Mouse (Mus musculus) embryonic facial prominence, embryonic 12.5 days (tissue): Measurements from ENCODE around the gene Gm38392. TPM values are rescaled to one million over a fixed set of nuclear protein-coding genes. Genes with fewer than 3 reads are reported as not detected.

Source experiments
- ATAC-seq: fragments of 200-750 bp; cut with Nextera tagmentation; 2 replicates; pipeline ENCODE4 v1.8.0; 2017; ENCODE audit not compliant: insufficient number of reproducible peaks, insufficient read depth, low FRiP score, low TSS enrichment
- H3K27ac ChIP-seq: fragments of 300-500 bp; sonication (generic); 2 replicates; pipeline ENCODE4 v1.5.1; 2016; ENCODE audit warnings: mild to moderate bottlenecking
- H3K27me3 ChIP-seq: fragments of 300-500 bp; sonication (generic); 2 replicates; pipeline ENCODE4 v1.6.1; 2016; ENCODE audit warnings: mild to moderate bottlenecking, moderate library complexity
- H3K36me3 ChIP-seq: fragments of 300-500 bp; sonication (generic); 2 replicates; pipeline ENCODE4 v1.6.1; 2016; ENCODE audit warnings: mild to moderate bottlenecking
- H3K4me1 ChIP-seq: fragments of 300-500 bp; sonication (generic); 2 replicates; pipeline ENCODE4 v1.6.1; 2016
- H3K4me2 ChIP-seq: fragments of 300-500 bp; sonication (generic); replicated peaks from 2 replicates; pipeline ENCODE4 v1.6.1; 2016; ENCODE audit warnings: mild to moderate bottlenecking, moderate library complexity
- H3K4me3 ChIP-seq: fragments of 300-500 bp; sonication (generic); 2 replicates; pipeline ENCODE4 v1.5.1; 2016; ENCODE audit warnings: mild to moderate bottlenecking
- H3K9ac ChIP-seq: fragments of 300-500 bp; sonication (generic); 2 replicates; pipeline ENCODE4 v1.6.1; 2016; ENCODE audit warnings: mild to moderate bottlenecking, moderate library complexity
- H3K9me3 ChIP-seq: fragments of 300-500 bp; sonication (generic); 2 replicates; pipeline ENCODE4 v1.6.1; 2016; ENCODE audit warnings: mild to moderate bottlenecking, moderate library complexity
- WGBS: fragments of 180-500 bp; shearing (Covaris S2); methylation state at CpG from one replicate; pipeline ENCODE4 v1.1.7; 2016; 5-methylcytosine and 5-hydroxymethylcytosine counted together
- polyA plus RNA-seq: library from polyadenylated mRNA; unstranded; fragments of >200 nt; fragmentation: Nextera tagmentation; extraction: Ambion mirVana; gene quantifications from 2 replicates; pipeline ENCODE4 v1.2.1, GENCODE M21; 2016

Gm38392 gene
- polyA plus RNA-seq, 1 experiment from 2014 or later = not detected

DNA sequence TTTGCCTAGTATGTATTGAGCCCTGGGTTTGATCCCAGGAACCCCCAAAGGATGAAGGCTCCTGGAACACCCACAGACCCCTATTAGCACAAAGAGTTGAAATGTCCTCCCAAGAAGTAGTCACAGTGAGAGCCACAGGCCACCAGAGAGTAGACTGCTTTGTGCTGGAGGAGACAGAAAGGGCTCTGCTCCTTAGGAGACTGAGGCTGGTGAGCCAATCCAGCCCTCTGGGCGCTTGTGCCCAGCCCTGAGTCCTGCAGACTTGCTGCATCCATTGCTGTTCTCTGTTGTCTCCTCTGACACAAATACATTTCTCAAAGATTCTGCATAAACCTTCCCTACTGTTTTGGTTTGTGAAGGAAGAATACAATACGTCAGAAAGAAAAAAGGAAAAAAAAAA lies 76.1 kb downstream of the Gm38392 start:
- H3K9me3 ChIP-seq = no peaks in the 10 kb centered on the region
- no peak overlapping the region for H3K4me2 ChIP-seq
- 9% methylated on average over 2 of the region's 2 CpGs for WGBS
- ATAC-seq = no peak
- no peaks in the 10 kb centered on the region for H3K4me1 ChIP-seq
- no peak overlapping the region for H3K4me3 ChIP-seq
- H3K9ac ChIP-seq = no peak overlapping the region
- H3K27me3 ChIP-seq = peaks cover 98% of the 10 kb centered on the region
- no peaks in the 10 kb centered on the region for H3K36me3 ChIP-seq
- no peak overlapping the region for H3K27ac ChIP-seq

GRCm38 (mm10) chr3:88210121-88210520 lies 76.9 kb downstream of the Gm38392 start:
- 23% methylated on average over 2 of the region's 2 CpGs for WGBS
- no peak for ATAC-seq
- no peak overlapping the region for H3K9ac ChIP-seq
- 0 out of 2 replicates have a peak, but pooled peaks cover 3% of the 10 kb centered on the region for H3K4me1 ChIP-seq
- H3K9me3 ChIP-seq = no peaks in the 10 kb centered on the region
- H3K27me3 ChIP-seq = peaks cover 98% of the 10 kb centered on the region
- H3K36me3 ChIP-seq = no peaks in the 10 kb centered on the region
- H3K4me3 ChIP-seq = no peak overlapping the region
- H3K4me2 ChIP-seq = no peak overlapping the region
- H3K27ac ChIP-seq = no peak overlapping the region

GRCm38 (mm10) chr3:88209306-88209705 lies 77.7 kb downstream of the Gm38392 start:
- no peak overlapping the region for H3K27ac ChIP-seq
- WGBS = 2% methylated on average over 6 of the region's 6 CpGs
- 0 out of 2 replicates have a peak overlapping the region, but pooled peaks have one; percentile 0 for H3K4me3 ChIP-seq
- 0 out of 2 replicates have a peak, but pooled peaks cover 3% of the 10 kb centered on the region for H3K4me1 ChIP-seq
- H3K27me3 ChIP-seq = peaks cover 98% of the 10 kb centered on the region
- no peaks in the 10 kb centered on the region for H3K9me3 ChIP-seq
- H3K9ac ChIP-seq = no peak overlapping the region
- no peak for ATAC-seq
- H3K4me2 ChIP-seq = no peak overlapping the region
- H3K36me3 ChIP-seq = no peaks in the 10 kb centered on the region

- peaks cover 98% of the 10 kb centered on the region for H3K27me3 ChIP-seq
- WGBS = 3% methylated on average over 3 of the region's 3 CpGs
- no peaks in the 10 kb centered on the region for H3K36me3 ChIP-seq
- no peak for ATAC-seq
- H3K9me3 ChIP-seq = no peaks in the 10 kb centered on the region
- no peak overlapping the region for H3K4me3 ChIP-seq
- no peak overlapping the region for H3K9ac ChIP-seq
- no peak overlapping the region for H3K27ac ChIP-seq
- 0 out of 2 replicates have a peak, but pooled peaks cover 3% of the 10 kb centered on the region for H3K4me1 ChIP-seq
- no peak overlapping the region for H3K4me2 ChIP-seq
Observed at GRCm38 (mm10) chr3:88208226-88208720, 78.7 kb downstream of the Gm38392 start.

- WGBS = 1% methylated on average over 15 of the region's 15 CpGs
- 0 out of 2 replicates have a peak, but pooled peaks cover 3% of the 10 kb centered on the region for H3K4me1 ChIP-seq
- H3K27me3 ChIP-seq = peaks cover 98% of the 10 kb centered on the region
- no peak for ATAC-seq
- no peaks in the 10 kb centered on the region for H3K9me3 ChIP-seq
- no peaks in the 10 kb centered on the region for H3K36me3 ChIP-seq
- H3K4me3 ChIP-seq = no peak overlapping the region
- H3K27ac ChIP-seq = 0 out of 2 replicates have a peak overlapping the region, but pooled peaks have one; percentile 2
- no peak overlapping the region for H3K9ac ChIP-seq
- no peak overlapping the region for H3K4me2 ChIP-seq
Observed at GRCm38 (mm10) chr3:88207451-88208100, 79.4 kb downstream of the Gm38392 start.

DNA sequence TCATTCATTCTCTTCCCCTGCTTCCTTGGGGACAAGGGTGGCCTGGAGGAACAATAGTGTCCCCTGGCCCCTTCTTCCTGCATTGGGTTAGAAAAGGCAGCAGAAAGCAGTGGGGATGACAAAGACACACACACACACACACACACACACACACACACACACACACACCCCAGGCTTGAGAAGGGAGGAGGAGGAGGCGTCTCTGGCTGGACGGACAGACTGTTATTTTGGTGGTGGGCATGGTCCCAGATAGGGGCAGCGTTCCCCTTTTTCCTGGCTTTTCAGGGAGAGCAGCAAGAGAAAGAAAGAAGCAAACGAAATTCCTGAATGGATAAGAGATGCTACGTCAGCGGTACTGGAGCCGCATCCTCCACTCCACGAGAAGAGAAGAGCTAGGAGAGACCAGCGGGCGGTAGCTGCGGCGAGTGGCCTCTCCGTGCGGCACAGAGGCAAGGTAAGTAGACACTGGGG lies 80.1 kb downstream of the Gm38392 start:
- Histone ChIP-seq H3K36me3 (no peaks in the 10 kb centered on the region), H3K27me3 (peaks cover 98% of the 10 kb centered on the region), H3K27ac (no peak overlapping the region), H3K4me3 (no peak overlapping the region), H3K4me1 (0 out of 2 replicates have a peak, but pooled peaks cover 3% of the 10 kb centered on the region), H3K9ac (no peak overlapping the region), H3K9me3 (no peaks in the 10 kb centered on the region), H3K4me2 (no peak overlapping the region)
- WGBS = under 1% methylated on average over 14 of the region's 14 CpGs
- ATAC-seq = no peak

DNA sequence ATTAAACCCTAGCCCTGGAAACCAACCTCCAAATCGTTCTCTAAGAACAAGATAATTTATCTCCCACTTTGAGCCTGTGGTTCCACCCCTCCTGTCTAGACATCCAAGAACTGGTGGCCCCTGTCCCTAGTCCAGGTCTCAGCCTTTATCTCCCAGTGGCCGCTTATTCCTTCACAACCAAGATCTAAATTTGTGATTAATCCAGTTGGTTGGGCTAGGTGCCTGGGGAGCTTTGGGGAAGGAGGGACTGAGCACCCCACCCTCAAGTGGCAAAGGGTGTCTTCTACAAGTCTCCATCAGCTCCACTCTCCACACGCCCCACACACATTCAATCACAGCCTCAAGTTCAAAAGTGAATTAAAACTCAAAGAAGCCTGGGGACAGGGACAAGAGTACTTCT lies 80.5 kb downstream of the Gm38392 start:
- Histone ChIP-seq H3K9ac (no peak overlapping the region), H3K4me1 (0 out of 2 replicates have a peak, but pooled peaks cover 3% of the 10 kb centered on the region), H3K27ac (no peak overlapping the region), H3K4me2 (no peak overlapping the region), H3K36me3 (no peaks in the 10 kb centered on the region), H3K4me3 (no peak overlapping the region), H3K27me3 (peaks cover 98% of the 10 kb centered on the region), H3K9me3 (no peaks in the 10 kb centered on the region)
- no peak for ATAC-seq
- WGBS = 3% methylated on average over 3 of the region's 3 CpGs

GRCm38 (mm10) chr3:88205563-88206491 lies 81.2 kb downstream of the Gm38392 start:
- 3% methylated on average over 8 of the region's 8 CpGs for WGBS
- Histone ChIP-seq H3K4me3 (no peak overlapping the region), H3K36me3 (no peaks in the 10 kb centered on the region), H3K27ac (no peak overlapping the region), H3K27me3 (peaks cover 98% of the 10 kb centered on the region), H3K4me1 (0 out of 2 replicates have a peak, but pooled peaks cover 4% of the 10 kb centered on the region), H3K9me3 (no peaks in the 10 kb centered on the region), H3K4me2 (no peak overlapping the region), H3K9ac (no peak overlapping the region)
- ATAC-seq = no peak; the same call in 1 of the 2 replicates

DNA sequence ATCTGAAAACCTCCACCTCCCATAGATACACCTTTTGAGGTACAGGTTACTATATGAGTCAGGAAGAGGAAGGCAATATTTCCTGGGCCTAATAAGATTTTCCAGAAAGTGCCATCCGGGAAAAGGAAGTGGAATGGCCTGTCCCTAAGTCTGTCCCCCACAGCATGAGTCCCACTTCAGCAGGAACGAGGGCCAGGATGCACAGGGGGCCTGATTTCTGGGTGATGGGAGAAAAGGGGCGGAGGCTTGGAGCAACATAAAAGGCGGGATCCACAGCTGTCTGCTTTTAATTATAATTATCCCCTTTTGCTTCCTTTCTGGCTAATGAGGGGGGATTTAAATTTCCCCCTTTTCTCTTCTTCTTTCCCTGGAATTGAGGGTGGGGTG lies 81.8 kb downstream of the Gm38392 start:
- H3K4me1 ChIP-seq = 0 out of 2 replicates have a peak, but pooled peaks cover 11% of the 10 kb centered on the region
- H3K36me3 ChIP-seq = no peaks in the 10 kb centered on the region
- no peak overlapping the region for H3K27ac ChIP-seq
- 5% methylated on average over 4 of the region's 4 CpGs for WGBS
- H3K9ac ChIP-seq = no peak overlapping the region
- H3K27me3 ChIP-seq = peaks cover 98% of the 10 kb centered on the region
- H3K4me2 ChIP-seq = no peak overlapping the region
- H3K4me3 ChIP-seq = no peak overlapping the region
- H3K9me3 ChIP-seq = no peaks in the 10 kb centered on the region
- no peak for ATAC-seq

- peaks cover 97% of the 10 kb centered on the region for H3K27me3 ChIP-seq
- no peak overlapping the region for H3K27ac ChIP-seq
- ATAC-seq = no peak
- 0 out of 2 replicates have a peak, but pooled peaks cover 11% of the 10 kb centered on the region for H3K4me1 ChIP-seq
- no peaks in the 10 kb centered on the region for H3K9me3 ChIP-seq
- WGBS = 10% methylated on average over 1 of the region's 1 CpGs
- H3K9ac ChIP-seq = no peak overlapping the region
- H3K36me3 ChIP-seq = no peaks in the 10 kb centered on the region
- no peak overlapping the region for H3K4me2 ChIP-seq
- no peak overlapping the region for H3K4me3 ChIP-seq
Observed at GRCm38 (mm10) chr3:88204751-88205150, 82.3 kb downstream of the Gm38392 start.

- Histone ChIP-seq H3K4me3 (no peak overlapping the region), H3K4me1 (0 out of 2 replicates have a peak, but pooled peaks cover 11% of the 10 kb centered on the region), H3K4me2 (no peak overlapping the region), H3K9me3 (no peaks in the 10 kb centered on the region), H3K27me3 (peaks cover 97% of the 10 kb centered on the region), H3K9ac (no peak overlapping the region), H3K27ac (no peak overlapping the region), H3K36me3 (no peaks in the 10 kb centered on the region)
- 5% methylated on average over 7 of the region's 7 CpGs for WGBS
- ATAC-seq = no peak
Observed at GRCm38 (mm10) chr3:88203999-88204700, 82.9 kb downstream of the Gm38392 start.
